Mouse (Mus musculus) limb, embryonic 14.5 days (tissue): ENCODE results near the gene Mfap2. TPM values are rescaled to one million over a fixed set of nuclear protein-coding genes. Genes with fewer than 3 reads are reported as not detected.

Experiments
- ATAC-seq: fragments of 200-750 bp; cut with Nextera tagmentation; 2 replicates; pipeline ENCODE4 v1.8.0; 2017; ENCODE audit warnings: low read depth, moderate number of reproducible peaks, moderate TSS enrichment; ENCODE audit not compliant: low FRiP score
- DNase-seq: peaks from one replicate; pipeline ENCODE4 v3.0.0-alpha.2; 2015; ENCODE audit warnings: low spot score
- H3K27ac ChIP-seq: fragments of 300-500 bp; sonication (generic); replicated peaks from 2 replicates; pipeline ENCODE4 v1.5.1; 2014; ENCODE audit warnings: low read depth, mild to moderate bottlenecking, low read length, moderate library complexity, mixed read lengths
- H3K27me3 ChIP-seq: fragments of 300-500 bp; sonication (generic); 2 replicates; pipeline ENCODE4 v1.6.1; 2014; ENCODE audit warnings: low read length, mixed read lengths; ENCODE audit not compliant: control insufficient read depth, insufficient read depth
- H3K36me3 ChIP-seq: fragments of 300-500 bp; sonication (generic); 2 replicates; pipeline ENCODE4 v1.6.1; 2014; ENCODE audit warnings: mild to moderate bottlenecking, low read length, moderate library complexity, mixed read lengths; ENCODE audit not compliant: control insufficient read depth, insufficient read depth
- H3K4me1 ChIP-seq: fragments of 300-500 bp; sonication (generic); 2 replicates; pipeline ENCODE4 v1.6.1; 2014; ENCODE audit warnings: antibody characterized with exemption, low read length, mixed read lengths; ENCODE audit not compliant: control insufficient read depth, insufficient read depth
- H3K4me2 ChIP-seq: fragments of 300-500 bp; sonication (generic); replicated peaks from 2 replicates; pipeline ENCODE4 v1.6.1; 2014; ENCODE audit warnings: low read depth, mild to moderate bottlenecking, low read length, moderate library complexity; ENCODE audit not compliant: severe bottlenecking
- H3K4me3 ChIP-seq: fragments of 300-500 bp; sonication (generic); replicated peaks from 2 replicates; pipeline ENCODE4 v1.5.1; 2014; ENCODE audit warnings: low read length
- H3K9ac ChIP-seq: fragments of 300-500 bp; sonication (generic); 2 replicates; pipeline ENCODE4 v1.6.1; 2014; ENCODE audit warnings: mild to moderate bottlenecking, low read depth, low read length, moderate library complexity; ENCODE audit not compliant: severe bottlenecking
- H3K9me3 ChIP-seq: fragments of 300-500 bp; sonication (generic); 2 replicates; pipeline ENCODE4 v1.6.1; 2016; ENCODE audit warnings: low read length; ENCODE audit not compliant: control insufficient read depth
- POLR2A ChIP-seq: fragments of 200-500 bp; IDR thresholded peaks from 2 replicates; pipeline ENCODE4 v1.8.0; 2012; ENCODE audit warnings: inconsistent platforms, mild to moderate bottlenecking, moderate library complexity, borderline replicate concordance; ENCODE audit not compliant: insufficient read depth, insufficient read length; ENCODE audit errors: extremely low read depth
- WGBS: fragments of 180-500 bp; shearing (Covaris S2); extraction: QIAGEN DNeasy Blood & Tissue Kit; methylation state at CpG from one replicate; pipeline ENCODE4 v1.1.7; 2014; 5-methylcytosine and 5-hydroxymethylcytosine counted together
- polyA plus RNA-seq, 2 experiments: library from polyadenylated mRNA; depleted of rRNA in 1 of 2; stranded (reverse) in 1 of 2; unstranded in 1 of 2; fragments of >200 nt; fragmentation: Nextera tagmentation in 1 of 2; extraction: Ambion mirVana in 1 of 2; gene quantifications; 2 replicates each; pipeline versions ENCODE4 v1.2.1 to v1.2.3; 2012 to 2014

Gene Mfap2
- polyA plus RNA-seq, 2 experiments, result 708 to 1,017 TPM

GRCm38 (mm10) chr4:141053568-141054161 lies 43.4 kb downstream of the Mfap2 start:
- peaks cover 22% of the 10 kb centered on the region for H3K36me3 ChIP-seq
- no peak for ATAC-seq

DNA sequence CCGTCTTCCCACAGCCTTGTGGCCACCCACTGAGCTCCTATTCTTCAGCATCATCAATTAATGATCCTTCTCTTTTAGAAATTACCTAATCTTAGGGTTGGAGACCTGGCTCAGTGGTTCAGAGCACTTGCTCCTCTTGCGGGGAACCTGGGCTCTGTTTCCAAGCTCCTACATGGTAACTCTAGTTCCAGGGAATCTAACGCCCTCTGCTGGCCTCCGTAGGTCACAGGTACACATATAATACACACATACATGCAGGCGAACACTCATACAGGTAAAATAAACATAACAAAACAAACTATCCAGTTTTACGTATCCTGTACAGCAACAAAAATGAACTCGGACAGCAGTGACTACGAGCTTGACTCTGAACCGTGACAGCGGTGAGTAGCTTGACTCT lies 46.8 kb downstream of the Mfap2 start:
- Histone ChIP-seq H3K4me2 (no peak overlapping the region), H3K4me3 (no peak overlapping the region), H3K4me1 (peaks cover 13% of the 10 kb centered on the region), H3K36me3 (peaks cover 19% of the 10 kb centered on the region), H3K27ac (no peak overlapping the region), H3K9me3 (no peaks in the 10 kb centered on the region), H3K9ac (no peak overlapping the region), H3K27me3 (no peaks in the 10 kb centered on the region)
- DNase-seq (no peak), ATAC-seq (no peak)
- no peak for TF ChIP-seq POLR2A
- WGBS, result 97% methylated on average over 10 of the region's 10 CpGs

More at GRCm38 (mm10) chr4:141053568-141054161, 43.4 kb downstream of the Mfap2 start:
- no peak for DNase-seq
- Histone ChIP-seq H3K4me3 (no peak overlapping the region), H3K27ac (no peak overlapping the region), H3K4me1 (no peaks in the 10 kb centered on the region), H3K9me3 (no peaks in the 10 kb centered on the region), H3K27me3 (no peaks in the 10 kb centered on the region), H3K9ac (peak overlapping the region; percentile 36), H3K4me2 (no peak overlapping the region)
- WGBS, result 53% methylated on average over 17 of the region's 17 CpGs
- TF ChIP-seq POLR2A, result no peak

DNA sequence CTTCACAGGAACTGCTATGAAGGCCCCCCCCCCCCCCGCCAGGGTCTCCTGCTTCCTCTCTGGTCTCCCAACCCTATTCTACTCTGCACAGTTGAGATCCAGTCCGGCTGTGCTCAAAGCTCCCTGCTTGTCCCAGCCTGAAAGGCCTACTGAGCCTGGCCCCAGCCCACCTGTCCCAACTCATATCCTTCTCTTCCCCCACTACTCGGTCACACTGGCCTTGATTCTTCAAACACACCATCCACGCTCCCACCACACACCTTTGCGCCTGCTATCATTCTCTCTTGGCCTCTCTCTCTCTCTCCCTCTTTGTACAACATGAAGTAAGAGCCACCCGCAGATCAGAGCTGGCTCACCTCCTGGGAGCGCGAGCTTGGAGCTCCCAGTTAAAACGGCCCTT lies 48.6 kb downstream of the Mfap2 start:
- H3K27me3 ChIP-seq, result no peaks in the 10 kb centered on the region
- ATAC-seq, result no peak
- 81% methylated on average over 9 of the region's 9 CpGs for WGBS
- no peak for DNase-seq
- H3K4me2 ChIP-seq, result no peak overlapping the region
- H3K4me3 ChIP-seq, result no peak overlapping the region
- no peak overlapping the region for H3K27ac ChIP-seq
- TF ChIP-seq POLR2A, result no peak
- H3K4me1 ChIP-seq, result peaks cover 13% of the 10 kb centered on the region
- H3K36me3 ChIP-seq, result peaks cover 12% of the 10 kb centered on the region
- peak overlapping the region; percentile 16; the same call in 1 of the 2 replicates for H3K9ac ChIP-seq
- H3K9me3 ChIP-seq, result no peaks in the 10 kb centered on the region

DNA sequence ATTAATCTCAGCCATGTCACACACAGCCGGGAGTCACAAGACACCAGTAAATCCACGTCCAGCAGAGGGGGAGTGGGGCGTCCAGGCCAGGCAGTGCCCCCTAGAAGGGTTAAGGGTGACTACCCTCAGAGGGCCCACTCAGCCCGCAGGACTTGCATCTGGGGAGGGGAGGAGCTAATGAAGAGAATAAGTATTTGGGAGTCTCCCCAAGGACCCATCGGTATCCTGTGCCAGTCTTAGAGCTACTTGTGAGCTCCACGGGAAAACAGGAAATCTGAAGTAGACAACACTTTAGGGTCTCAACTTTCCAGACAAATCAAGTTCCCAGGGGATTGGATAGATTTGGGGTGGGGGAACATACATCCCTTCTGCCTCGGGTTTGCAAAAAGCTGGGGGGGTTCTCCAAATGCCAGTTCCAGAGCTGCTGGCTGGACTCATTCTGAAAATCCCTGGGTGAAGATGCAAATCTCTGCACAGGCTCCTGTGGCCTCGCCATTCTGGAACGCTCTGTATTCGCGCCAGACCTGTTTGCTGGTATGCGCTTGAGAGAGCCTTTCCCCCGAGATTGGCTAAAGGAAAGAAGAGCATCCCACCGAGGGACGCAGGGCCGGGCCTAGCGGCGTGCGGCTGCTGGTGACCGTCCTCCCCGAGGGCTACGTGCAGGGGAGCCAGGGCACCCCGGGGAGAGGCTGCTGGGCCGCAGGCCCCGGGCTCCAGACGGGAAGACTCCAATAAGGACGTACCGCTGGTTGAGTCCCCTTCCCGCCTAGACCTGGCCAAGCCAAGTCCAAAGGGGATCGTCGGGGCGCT lies 49.6 kb downstream of the Mfap2 start:
- Histone ChIP-seq H3K27ac (peak overlapping the region; percentile 85), H3K27me3 (no peaks in the 10 kb centered on the region), H3K9me3 (no peaks in the 10 kb centered on the region), H3K36me3 (peaks cover 13% of the 10 kb centered on the region), H3K4me1 (peaks cover 13% of the 10 kb centered on the region), H3K9ac (peak overlapping the region; percentile 77), H3K4me2 (peak overlapping the region; percentile 82), H3K4me3 (peak overlapping the region; percentile 73)
- 2% methylated on average over 32 of the region's 32 CpGs for WGBS
- no peak for TF ChIP-seq POLR2A
- ATAC-seq (no peak), DNase-seq (peak; percentile 38)

DNA sequence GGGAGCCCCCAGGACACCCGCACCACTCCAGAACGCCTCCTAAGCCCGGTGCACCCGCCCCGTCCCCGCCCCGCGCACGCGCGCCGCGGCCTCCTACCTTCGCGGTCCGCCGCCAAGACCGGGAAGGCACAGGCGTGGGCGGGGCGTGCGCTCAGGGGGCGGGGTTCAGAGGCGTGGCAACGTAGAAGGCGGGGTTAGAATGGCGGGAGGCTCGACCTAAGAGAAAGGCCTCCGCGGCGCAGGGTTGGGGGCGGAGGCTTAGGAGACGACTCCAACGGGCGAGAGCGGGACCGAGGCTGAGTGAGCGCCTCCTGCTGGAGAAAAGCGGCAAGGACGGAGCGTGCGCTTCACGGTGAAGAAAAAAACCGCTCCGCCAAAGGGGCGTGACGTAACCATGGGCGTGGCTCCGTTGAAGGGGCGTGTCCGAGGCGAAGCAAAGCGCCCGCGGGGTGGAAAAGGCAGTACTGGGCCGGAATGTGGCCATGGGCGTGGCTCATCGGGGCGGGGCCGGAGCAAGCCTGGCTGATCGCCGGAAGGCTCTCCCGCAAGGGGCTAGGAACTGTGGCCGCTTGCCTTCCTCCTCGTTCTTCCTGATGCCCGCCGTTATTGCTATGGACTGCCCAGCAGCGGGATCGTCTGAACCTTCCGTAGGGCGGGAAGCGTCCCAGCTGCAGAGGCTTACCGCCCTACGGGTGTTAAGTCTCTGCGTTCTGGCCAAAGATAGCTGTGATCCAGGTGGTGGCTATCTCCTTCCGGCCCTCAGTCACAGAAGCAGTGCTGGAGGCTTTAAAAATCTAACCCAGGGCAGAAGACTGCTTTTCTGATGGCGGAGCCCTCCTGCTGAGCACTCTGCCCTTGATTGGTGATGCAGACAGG lies 50.4 kb downstream of the Mfap2 start, which contains the start of gene Crocc:
Crocc (minus strand) TSS at position 125 of the 876 bp plus-strand sequence.
- under 1% methylated on average over 66 of the region's 77 CpGs for WGBS
- peaks cover 17% of the 10 kb centered on the region for H3K36me3 ChIP-seq
- peak within 1 kb of the TSS; percentile 85 for H3K27ac ChIP-seq
- DNase-seq (peak; percentile 99), ATAC-seq (peak; percentile 96)
- H3K4me2 ChIP-seq, result peak within 1 kb of the TSS; percentile 82
- no peaks in the 10 kb centered on the region for H3K9me3 ChIP-seq
- peak; percentile 91; the same call in 1 of the 2 replicates for TF ChIP-seq POLR2A
- no peaks in the 10 kb centered on the region for H3K27me3 ChIP-seq
- H3K4me3 ChIP-seq, result peak within 1 kb of the TSS; percentile 73
- peak within 1 kb of the TSS; percentile 77 for H3K9ac ChIP-seq
- H3K4me1 ChIP-seq, result peaks cover 13% of the 10 kb centered on the region
